Comparison of ENCODE assay signal across 8 mouse cellular contexts in genomic region chr5:109554091-109555050, GRCm38 (mm10). TPM values are rescaled to one million over a fixed set of nuclear protein-coding genes. Genes with fewer than 3 reads are reported as not detected.
DNase-seq lines count a peak whose midpoint lies in the region; ATAC-seq lines count a peak whose summit lies in the region.

No protein-coding gene starts in this region.

- H3K27me3 ChIP-seq in limb, embryonic 11.5 days (ENCODE audit: control insufficient read depth, insufficient read depth, low read length) = no peaks in the 10 kb centered on the region
- H3K27me3 ChIP-seq in limb, embryonic 10.5 days (ENCODE audit: low read depth, poor library complexity, severe bottlenecking) = no peaks in the 10 kb centered on the region

- no peak overlapping the region for H3K27ac ChIP-seq in limb, embryonic 11.5 days (replicated peaks; ENCODE audit: low read depth, low read length)
- H3K27ac ChIP-seq in limb, embryonic 10.5 days = no peak overlapping the region

- H3K4me1 ChIP-seq in limb, embryonic 11.5 days (ENCODE audit: control insufficient read depth, insufficient read depth, low read length) = no peaks in the 10 kb centered on the region
- H3K4me1 ChIP-seq in limb, embryonic 10.5 days = no peaks in the 10 kb centered on the region

- H3K4me3 ChIP-seq in limb, embryonic 11.5 days (ENCODE audit: low read depth, low read length) = no peak overlapping the region
- H3K4me3 ChIP-seq in limb, embryonic 10.5 days = no peak overlapping the region

- peak; percentile 65 for DNase-seq in cerebellum, adult 11 months
- DNase-seq in limb, embryonic 11.5 days (ENCODE audit: low spot score) = peak; percentile 21
- DNase-seq in limb, embryonic 10.5 days (ENCODE audit: low spot score) = no peak
- peak; percentile 6 for DNase-seq in NIH3T3 (ENCODE audit: low read depth)
- DNase-seq in retina, postnatal 1 day = peak; percentile 26

- no peak overlapping the region for H3K4me2 ChIP-seq in limb, embryonic 11.5 days (ENCODE audit: low read depth, severe bottlenecking)

- peaks cover 5% of the 10 kb centered on the region; the same call in 1 of the 2 replicates for H3K36me3 ChIP-seq in limb, embryonic 11.5 days (ENCODE audit: control insufficient read depth, insufficient read depth, low read length)
- H3K36me3 ChIP-seq in limb, embryonic 10.5 days = peaks cover 57% of the 10 kb centered on the region

- ATAC-seq in cerebellum, adult (ENCODE audit: insufficient number of reproducible peaks, low FRiP score, low TSS enrichment) = no peak
- ATAC-seq in limb, embryonic 11.5 days (ENCODE audit: insufficient number of reproducible peaks, low FRiP score, low TSS enrichment, low read depth) = no peak
- no peak for ATAC-seq in monocyte, adult 5-6 weeks (replicated peaks; ENCODE audit: insufficient number of reproducible peaks, low FRiP score, low TSS enrichment, poor library complexity, severe bottlenecking)
- no peak for ATAC-seq in frontal cortex, adult (ENCODE audit: low TSS enrichment)

- peaks cover 19% of the 10 kb centered on the region for H3K9me3 ChIP-seq in limb, embryonic 11.5 days (ENCODE audit: control insufficient read depth, low read length)
- peaks cover 53% of the 10 kb centered on the region for H3K9me3 ChIP-seq in limb, embryonic 10.5 days (replicated peaks)

- no peak overlapping the region for H3K9ac ChIP-seq in limb, embryonic 11.5 days (ENCODE audit: low read length)

- 81% methylated on average over 30 of the region's 30 CpGs for WGBS in limb, embryonic 11.5 days
- 84% methylated on average over 30 of the region's 30 CpGs for WGBS in limb, embryonic 10.5 days

RNA-seq across cellular contexts. Expression of gene Crlf2, which starts 4.4 kb away (rescaled TPM):
- 3.0 and 4.7 TPM in 2 replicates for polyA plus RNA-seq in limb, embryonic 11.5 days (2014; fragmentation: Nextera tagmentation; extraction: Ambion mirVana)
- polyA plus RNA-seq in limb, embryonic 10.5 days (2016; fragmentation: Nextera tagmentation; extraction: Ambion mirVana) = 7.0 and 8.1 TPM in 2 replicates
- 41.4 to 51.2 TPM (median 49.4 TPM) in 3 replicates for total RNA-seq in monocyte, adult 5-6 weeks (2017)
